Mouse (Mus musculus): Measurements from ENCODE around the gene Csf2rb2. TPM values are rescaled to one million over a fixed set of nuclear protein-coding genes. Genes with fewer than 3 reads are reported as not detected.
"Not testable (repeated sequence)": the region's sequence is repeated elsewhere in the genome, so short reads cannot be mapped to it uniquely, and the experiment has no call there.

Csf2rb2 gene
- total RNA-seq, 2 experiments from 2014 or later = 1.5 to 2.1 TPM

- DNase-seq (ENCODE audit: extremely low spot score in 1 of 2, low spot score in 1 of 2) = not testable (repeated sequence)
These were observed 13.0 kb upstream of the Csf2rb2 start for GRCm38 (mm10) chr15:78318338-78319171.

- not testable (repeated sequence) for DNase-seq (ENCODE audit: extremely low spot score in 1 of 2, low spot score in 1 of 2)
These were observed 8.1 kb upstream of the Csf2rb2 start for GRCm38 (mm10) chr15:78313659-78314058.

- DNase-seq (ENCODE audit: extremely low spot score in 1 of 2, low spot score in 1 of 2) = not testable (repeated sequence)
These were observed 7.1 kb upstream of the Csf2rb2 start for GRCm38 (mm10) chr15:78312421-78313233.

GRCm38 (mm10) chr15:78310971-78311370, 5.5 kb upstream of the Csf2rb2 start:
- no peak for DNase-seq (ENCODE audit: extremely low spot score in 1 of 2, low spot score in 1 of 2)

- no peak for DNase-seq (ENCODE audit: extremely low spot score in 1 of 2, low spot score in 1 of 2)
These were observed 4.3 kb upstream of the Csf2rb2 start for GRCm38 (mm10) chr15:78309865-78310264.

- no peak for DNase-seq (ENCODE audit: extremely low spot score in 1 of 2, low spot score in 1 of 2)
These were observed 1.8 kb downstream of the Csf2rb2 start for GRCm38 (mm10) chr15:78303665-78304233.

- DNase-seq (ENCODE audit: extremely low spot score in 1 of 2, low spot score in 1 of 2) = no peak
These were observed 2.8 kb downstream of the Csf2rb2 start for GRCm38 (mm10) chr15:78302718-78303117.

- DNase-seq (ENCODE audit: extremely low spot score in 1 of 2, low spot score in 1 of 2) = no peak
These were observed 4.7 kb downstream of the Csf2rb2 start for GRCm38 (mm10) chr15:78300773-78301172.

GRCm38 (mm10) chr15:78299641-78300040, 5.9 kb downstream of the Csf2rb2 start:
- DNase-seq (ENCODE audit: extremely low spot score in 1 of 2, low spot score in 1 of 2) = no peak

- no peak for DNase-seq (ENCODE audit: extremely low spot score in 1 of 2, low spot score in 1 of 2)
These were observed 7.0 kb downstream of the Csf2rb2 start for GRCm38 (mm10) chr15:78298558-78298957.

- DNase-seq (ENCODE audit: extremely low spot score in 1 of 2, low spot score in 1 of 2) = no peak
These were observed 11.8 kb downstream of the Csf2rb2 start for GRCm38 (mm10) chr15:78293716-78294115.

- DNase-seq (ENCODE audit: extremely low spot score in 1 of 2, low spot score in 1 of 2) = not testable (repeated sequence)
These were observed 12.3 kb downstream of the Csf2rb2 start for GRCm38 (mm10) chr15:78293228-78293627.

GRCm38 (mm10) chr15:78289775-78290174, 15.7 kb downstream of the Csf2rb2 start:
- not testable (repeated sequence) for DNase-seq (ENCODE audit: extremely low spot score in 1 of 2, low spot score in 1 of 2)

GRCm38 (mm10) chr15:78287941-78288340, 17.6 kb downstream of the Csf2rb2 start:
- no peak for DNase-seq (ENCODE audit: extremely low spot score in 1 of 2, low spot score in 1 of 2)

GRCm38 (mm10) chr15:78278308-78278707, 27.2 kb downstream of the Csf2rb2 start:
- no peak for DNase-seq (ENCODE audit: extremely low spot score in 1 of 2, low spot score in 1 of 2)

- DNase-seq (ENCODE audit: extremely low spot score in 1 of 2, low spot score in 1 of 2) = no peak
These were observed 34.3 kb downstream of the Csf2rb2 start for GRCm38 (mm10) chr15:78271208-78271607.

- DNase-seq (ENCODE audit: extremely low spot score in 1 of 2, low spot score in 1 of 2) = no peak
These were observed 37.7 kb downstream of the Csf2rb2 start for GRCm38 (mm10) chr15:78267865-78268264.

- DNase-seq (ENCODE audit: extremely low spot score in 1 of 2, low spot score in 1 of 2) = no peak
These were observed 38.1 kb downstream of the Csf2rb2 start for GRCm38 (mm10) chr15:78267441-78267840.

- no peak for DNase-seq (ENCODE audit: extremely low spot score in 1 of 2, low spot score in 1 of 2)
These were observed 42.2 kb downstream of the Csf2rb2 start for GRCm38 (mm10) chr15:78263286-78263685.

- DNase-seq (ENCODE audit: extremely low spot score in 1 of 2, low spot score in 1 of 2) = no peak
These were observed 44.7 kb downstream of the Csf2rb2 start for GRCm38 (mm10) chr15:78260668-78261333.

Data from layer of hippocampus, postnatal 25 days (tissue).